Mouse (Mus musculus) small intestine, adult 2 months (tissue): Measurements from ENCODE around the gene Tjp2.

Experiments used
- CTCF ChIP-seq: fragments of 200-500 bp; IDR thresholded peaks from 2 replicates; pipeline ENCODE4 v1.5.1; 2012; ENCODE audit warnings: low read depth, mild to moderate bottlenecking, control low read depth, inconsistent platforms, low read length, moderate library complexity, mixed read lengths; ENCODE audit not compliant: insufficient replicate concordance, insufficient read length; ENCODE audit errors: extremely low read depth
- POLR2A ChIP-seq: fragments of 200-500 bp; IDR thresholded peaks from 2 replicates; pipeline ENCODE4 v1.6.1; 2012; ENCODE audit warnings: low read depth, mild to moderate bottlenecking, control low read depth, inconsistent platforms, low read length, moderate library complexity

DNA sequence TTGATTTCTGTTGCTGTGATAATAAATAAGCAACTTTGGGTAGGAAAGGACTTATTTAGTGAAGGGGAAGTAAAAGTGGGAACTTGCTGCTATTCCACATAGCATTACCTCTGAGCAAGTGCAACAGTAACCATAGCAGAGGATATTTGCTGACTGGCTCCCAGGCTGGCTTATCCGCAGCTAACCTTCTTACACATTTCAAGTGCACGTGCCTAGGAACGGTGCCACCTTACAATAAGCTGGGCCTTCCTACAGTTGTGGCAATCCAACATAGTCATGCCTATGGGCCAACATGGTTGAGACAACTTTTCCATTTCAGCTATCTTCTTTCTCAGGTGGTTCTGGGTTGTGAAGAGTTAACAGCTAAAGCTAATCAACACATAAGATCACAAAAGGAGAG, 147.2 kb downstream of the Tjp2 start:
- no peak for TF ChIP-seq POLR2A
- no peak for TF ChIP-seq CTCF
